Mouse (Mus musculus) gastrocnemius, adult 2 months (tissue): ENCODE measurements around the gene Pars2. TPM values are rescaled to one million over a fixed set of nuclear protein-coding genes. Genes with fewer than 3 reads are reported as not detected.

ENCODE experiments used
- DNase-seq: peaks from one replicate; pipeline ENCODE4 v3.0.0; 2022
- H3K27ac ChIP-seq: fragments of 200-600 bp; 2 replicates; pipeline ENCODE4 v1.8.1; 2022; ENCODE audit warnings: mild to moderate bottlenecking
- H3K4me3 ChIP-seq: fragments of 200-600 bp; 2 replicates; pipeline ENCODE4 v1.8.1; 2022; ENCODE audit warnings: mild to moderate bottlenecking, moderate library complexity
- CTCF ChIP-seq: fragments of 200-600 bp; IDR thresholded peaks from 2 replicates; pipeline ENCODE4 v1.8.1; 2022; ENCODE audit warnings: antibody characterized with exemption, mild to moderate bottlenecking, moderate library complexity
- intact Hi-C: fragments of 180-260 bp; cut with DNase I; formaldehyde crosslinking; loops from one replicate; pipeline ENCODE4 v1.15.1; 2025
- total RNA-seq, 2 experiments: library from RNA; stranded (reverse); gene quantifications; 2 replicates each; pipeline ENCODE4 v1.2.3; 2021

Gene Pars2
- total RNA-seq, 2 experiments from 2014 or later: 2.5 to 3.8 TPM

GRCm38 (mm10) chr4:106680955-106681354, 30.1 kb downstream of the Pars2 start:
- no peak for TF ChIP-seq CTCF
- no peak for DNase-seq
- intact Hi-C loops: no loop called here
- Histone ChIP-seq H3K4me3 (no peak overlapping the region), H3K27ac (no peak overlapping the region)

- DNase-seq: no peak
- H3K4me3 ChIP-seq: no peak overlapping the region
- TF ChIP-seq CTCF: no peak
- intact Hi-C loops: no loop called here
- H3K27ac ChIP-seq: no peak overlapping the region
Measured at GRCm38 (mm10) chr4:106688636-106689296, 37.9 kb downstream of the Pars2 start.

- Histone ChIP-seq H3K4me3 (no peak overlapping the region), H3K27ac (no peak overlapping the region)
- no peak for DNase-seq
- no peak for TF ChIP-seq CTCF
- intact Hi-C loops: no loop called here
Measured at GRCm38 (mm10) chr4:106693841-106694430, 43.1 kb downstream of the Pars2 start.

GRCm38 (mm10) chr4:106699989-106700388, 49.1 kb downstream of the Pars2 start:
- peak; percentile 49 for TF ChIP-seq CTCF
- DNase-seq: peak; percentile 66
- H3K4me3 ChIP-seq: no peak overlapping the region
- no peak overlapping the region for H3K27ac ChIP-seq
- intact Hi-C loops: no loop called here

- Histone ChIP-seq H3K27ac (no peak overlapping the region), H3K4me3 (no peak overlapping the region)
- no peak for TF ChIP-seq CTCF
- intact Hi-C loops: no loop called here
- no peak for DNase-seq
Measured at GRCm38 (mm10) chr4:106700798-106701197, 49.9 kb downstream of the Pars2 start.

GRCm38 (mm10) chr4:106703956-106704355, 53.1 kb downstream of the Pars2 start:
- intact Hi-C loops: no loop called here
- no peak for DNase-seq
- no peak overlapping the region for H3K27ac ChIP-seq
- no peak for TF ChIP-seq CTCF
- no peak overlapping the region for H3K4me3 ChIP-seq

GRCm38 (mm10) chr4:106704416-106704815, 53.5 kb downstream of the Pars2 start:
- intact Hi-C loops: no loop called here
- Histone ChIP-seq H3K4me3 (no peak overlapping the region), H3K27ac (no peak overlapping the region)
- no peak for DNase-seq
- no peak for TF ChIP-seq CTCF

Other genes with a start within 250 kb of the Pars2 start
- gene Pcsk9, start 186.7 kb upstream of the Pars2 start, total RNA-seq: not detected
- gene Bsnd, start 158.8 kb upstream of the Pars2 start, total RNA-seq: not detected
- 1 to 10 TPM; 1.5 to 4.7 TPM for gene Dhcr24, start 90.0 kb upstream of the Pars2 start, total RNA-seq
- gene Lexm, start 33.8 kb upstream of the Pars2 start, total RNA-seq: not detected
- not detected for gene Ttc22, start 28.6 kb upstream of the Pars2 start, total RNA-seq
- gene Ttc4, start 27.9 kb downstream of the Pars2 start, total RNA-seq: 10 to 100 TPM; 24.3 to 34.7 TPM
- gene Mroh7, start 79.9 kb downstream of the Pars2 start, total RNA-seq: under 1 TPM; 0.08 to 0.64 TPM
- gene Fam151a, start 82.8 kb downstream of the Pars2 start, total RNA-seq: not detected
- 10 to 100 TPM in 1 of 2 experiments, 1 to 10 TPM in 1; 7.1 to 17.3 TPM for gene Acot11, start 153.9 kb downstream of the Pars2 start, total RNA-seq